Mouse (Mus musculus): Measurements from ENCODE around the gene Gan.

- TF ChIP-seq CHD2 (IDR thresholded peaks at IDR 0.05; ENCODE audit: low read depth, low read length) (no peak), ZC3H11A (IDR thresholded peaks at IDR 0.05; ENCODE audit: borderline replicate concordance, low read depth, low read length) (no peak), HCFC1 (IDR thresholded peaks at IDR 0.05; ENCODE audit: borderline replicate concordance, insufficient read depth, low read length) (no peak), ZNF384 (IDR thresholded peaks at IDR 0.05; ENCODE audit: low read depth, low read length) (no peak), MAFK (IDR thresholded peaks at IDR 0.05; ENCODE audit: insufficient read depth, low read depth, low read length) (no peak)
Measured at GRCm38 (mm10) chr8:117176308-117176707, 18.4 kb downstream of the Gan start.
